Mouse (Mus musculus) neural tube, embryonic 11.5 days (tissue): ENCODE results near the gene Tor1aip2. TPM values are rescaled to one million over a fixed set of nuclear protein-coding genes. Genes with fewer than 3 reads are reported as not detected.
"Not testable (repeated sequence)": the region's sequence is repeated elsewhere in the genome, so short reads cannot be mapped to it uniquely, and the experiment has no call there.

Experiments
- ATAC-seq: fragments of 200-750 bp; cut with Nextera tagmentation; 2 replicates; pipeline ENCODE4 v1.8.0; 2017; ENCODE audit warnings: moderate number of reproducible peaks, mild to moderate bottlenecking, moderate TSS enrichment, moderate library complexity; ENCODE audit not compliant: insufficient read depth, low FRiP score, low TSS enrichment
- DNase-seq: peaks from one replicate; pipeline ENCODE4 v3.0.0-alpha.2; 2015; ENCODE audit warnings: low spot score
- H3K27ac ChIP-seq: fragments of 300-500 bp; sonication (generic); 2 replicates; pipeline ENCODE4 v1.5.1; 2014; ENCODE audit warnings: low read depth, mild to moderate bottlenecking, low read length
- H3K27me3 ChIP-seq: fragments of 300-500 bp; sonication (generic); 2 replicates; pipeline ENCODE4 v1.6.1; 2014; ENCODE audit warnings: mild to moderate bottlenecking, low read length, mixed read lengths; ENCODE audit not compliant: control insufficient read depth, insufficient read depth
- H3K36me3 ChIP-seq: fragments of 300-500 bp; sonication (generic); 2 replicates; pipeline ENCODE4 v1.6.1; 2014; ENCODE audit warnings: mild to moderate bottlenecking, low read length, moderate library complexity, mixed read lengths; ENCODE audit not compliant: control insufficient read depth, insufficient read depth
- H3K4me1 ChIP-seq: fragments of 300-500 bp; sonication (generic); 2 replicates; pipeline ENCODE4 v1.6.1; 2014; ENCODE audit warnings: low read length, mixed read lengths; ENCODE audit not compliant: control insufficient read depth, insufficient read depth
- H3K4me2 ChIP-seq: fragments of 300-500 bp; sonication (generic); 2 replicates; pipeline ENCODE4 v1.6.1; 2014; ENCODE audit warnings: low read depth, mild to moderate bottlenecking, moderate library complexity
- H3K4me3 ChIP-seq: fragments of 300-500 bp; sonication (generic); 2 replicates; pipeline ENCODE4 v1.5.1; 2014; ENCODE audit warnings: low read depth, low read length
- H3K9ac ChIP-seq: fragments of 300-500 bp; sonication (generic); 2 replicates; pipeline ENCODE4 v1.6.1; 2014; ENCODE audit warnings: mild to moderate bottlenecking, low read length
- H3K9me3 ChIP-seq: fragments of 300-500 bp; sonication (generic); 2 replicates; pipeline ENCODE4 v1.6.1; 2016; ENCODE audit warnings: low read length; ENCODE audit not compliant: control insufficient read depth
- WGBS: fragments of 180-500 bp; shearing (Covaris S2); extraction: QIAGEN DNeasy Blood & Tissue Kit; methylation state at CpG from one replicate; pipeline ENCODE4 v1.1.7; 2014; 5-methylcytosine and 5-hydroxymethylcytosine counted together
- polyA plus RNA-seq: library from polyadenylated mRNA; unstranded; fragments of >200 nt; fragmentation: Nextera tagmentation; extraction: Ambion mirVana; gene quantifications from 2 replicates; pipeline ENCODE4 v1.2.1, GENCODE M21; 2014

Gene Tor1aip2
- polyA plus RNA-seq, 1 experiment from 2014 or later, result 116 TPM

DNA sequence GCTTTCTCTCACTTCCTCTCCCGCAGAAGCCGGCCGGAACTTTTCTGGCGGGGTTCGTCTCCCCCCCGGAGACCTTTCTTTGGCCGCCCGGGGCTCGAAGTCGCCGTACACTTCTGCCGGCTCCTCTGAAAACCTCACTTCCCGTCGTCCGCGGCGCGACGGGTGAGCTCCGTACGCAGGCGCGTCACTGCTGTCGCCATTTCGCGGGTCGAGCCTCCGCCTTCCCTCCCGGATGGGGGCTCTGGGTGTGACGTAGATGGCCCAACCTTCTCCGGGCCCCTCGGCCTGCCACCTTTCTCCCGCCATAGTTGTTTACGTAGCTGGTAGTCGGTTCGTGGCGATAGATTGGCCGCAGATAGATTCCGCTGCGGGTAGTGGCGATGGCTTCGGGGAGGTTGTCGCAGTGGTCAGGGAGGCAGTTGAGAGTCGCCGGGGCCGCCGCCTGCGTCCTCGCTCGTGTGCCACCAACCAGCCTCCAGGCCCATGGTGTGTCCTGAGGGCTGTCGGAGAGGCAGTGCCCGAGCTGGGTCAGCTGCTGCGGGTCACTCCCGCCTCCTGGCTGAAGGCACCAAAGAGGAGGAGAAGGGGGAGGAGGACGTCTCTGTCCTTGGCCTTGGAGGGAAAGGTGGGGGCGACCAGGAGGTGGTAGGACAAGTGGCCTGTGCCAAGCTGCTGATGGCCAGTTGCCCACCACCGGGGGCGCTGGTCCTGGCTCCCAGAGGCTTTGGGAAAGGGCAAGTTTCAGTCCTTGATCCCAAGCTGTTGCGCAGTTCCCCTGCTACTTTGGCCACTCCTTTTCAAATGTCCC is 931 bp downstream of the Tor1aip2 start, which contains the start of gene Tor1aip1:
TSS of gene Tor1aip1 (minus strand) at position 551 of the 808 bp plus-strand sequence.
- peak within 1 kb of the TSS; percentile 98 for H3K27ac ChIP-seq
- peak within 1 kb of the TSS; percentile 65 for H3K4me3 ChIP-seq
- H3K27me3 ChIP-seq, result no peaks in the 10 kb centered on the region
- H3K9me3 ChIP-seq, result no peaks in the 10 kb centered on the region
- H3K4me2 ChIP-seq, result peak within 1 kb of the TSS; percentile 73
- WGBS, result under 1% methylated on average over 59 of the region's 59 CpGs
- peak within 1 kb of the TSS; percentile 91 for H3K9ac ChIP-seq
- H3K4me1 ChIP-seq, result peaks cover 5% of the 10 kb centered on the region
- DNase-seq (peak; percentile 98), ATAC-seq (peak; percentile 94)
- H3K36me3 ChIP-seq, result peaks cover 6% of the 10 kb centered on the region; the same call in 1 of the 2 replicates

DNA sequence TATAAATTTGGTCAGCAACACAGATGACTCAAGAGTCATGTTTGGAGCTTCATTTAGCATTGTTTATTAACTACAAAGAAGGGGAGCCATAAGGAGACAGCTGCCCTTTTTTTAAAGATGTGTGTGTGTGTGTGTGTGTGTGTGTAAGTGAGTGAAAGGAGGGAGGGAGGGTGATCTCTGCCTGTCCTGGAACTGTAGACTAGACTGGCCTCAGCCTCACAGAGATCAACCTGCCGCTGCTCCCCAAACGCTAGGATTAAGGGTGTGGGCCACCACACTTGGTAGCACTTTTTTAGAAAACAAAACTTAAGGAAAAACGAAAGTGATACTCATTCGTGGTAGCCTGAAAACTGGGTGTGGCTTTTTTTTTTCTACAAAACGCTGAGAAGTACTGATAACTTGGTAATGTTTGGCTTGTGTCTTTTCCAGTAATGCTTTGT is 2.0 kb downstream of the Tor1aip2 start:
- H3K9ac ChIP-seq, result no peak overlapping the region
- H3K4me1 ChIP-seq, result peaks cover 8% of the 10 kb centered on the region
- H3K27me3 ChIP-seq, result no peaks in the 10 kb centered on the region
- H3K4me2 ChIP-seq, result no peak overlapping the region
- no peak overlapping the region for H3K27ac ChIP-seq
- DNase-seq (no peak), ATAC-seq (no peak)
- H3K36me3 ChIP-seq, result peaks cover 6% of the 10 kb centered on the region; the same call in 1 of the 2 replicates
- WGBS, result 71% methylated on average over 5 of the region's 5 CpGs
- no peak overlapping the region for H3K4me3 ChIP-seq
- H3K9me3 ChIP-seq, result no peaks in the 10 kb centered on the region

DNA sequence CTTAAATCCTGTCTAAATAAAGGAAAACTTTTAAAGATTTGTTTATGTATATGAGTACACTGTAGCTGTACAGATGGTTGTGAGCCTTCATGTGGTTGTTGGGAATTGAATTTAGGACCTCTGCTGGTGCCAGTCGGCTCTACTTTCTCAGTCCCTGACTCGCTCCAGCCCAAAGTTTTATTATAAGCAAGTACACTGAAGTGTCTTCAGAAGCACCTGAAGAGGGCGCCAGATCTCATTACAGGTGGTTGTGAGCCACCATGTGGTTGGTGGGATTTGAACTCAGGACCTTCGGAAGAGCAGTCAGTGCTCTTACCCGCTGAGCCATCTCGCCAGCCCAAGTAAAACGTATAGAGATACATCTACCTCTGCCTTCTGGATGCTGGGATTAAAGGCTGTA is 4.8 kb downstream of the Tor1aip2 start:
- not testable (repeated sequence) for H3K4me1 ChIP-seq, H3K9me3 ChIP-seq, H3K27ac ChIP-seq, H3K4me2 ChIP-seq, DNase-seq, H3K4me3 ChIP-seq, H3K9ac ChIP-seq, ATAC-seq, H3K27me3 ChIP-seq, H3K36me3 ChIP-seq
- 69% methylated on average over 7 of the region's 7 CpGs for WGBS

GRCm38 (mm10) chr1:156040731-156041401 is 5.7 kb downstream of the Tor1aip2 start:
- peak overlapping the region; percentile 15; the same call in 1 of the 2 replicates for H3K9ac ChIP-seq
- H3K27ac ChIP-seq, result no peak overlapping the region
- peak overlapping the region; percentile 37 for H3K4me3 ChIP-seq
- peaks cover 5% of the 10 kb centered on the region; the same call in 1 of the 2 replicates for H3K4me1 ChIP-seq
- H3K27me3 ChIP-seq, result no peaks in the 10 kb centered on the region
- no peaks in the 10 kb centered on the region for H3K9me3 ChIP-seq
- WGBS, result 3% methylated on average over 22 of the region's 22 CpGs
- DNase-seq (peak; percentile 93), ATAC-seq (peak; percentile 82)
- peak overlapping the region; percentile 46 for H3K4me2 ChIP-seq
- H3K36me3 ChIP-seq, result no peaks in the 10 kb centered on the region

DNA sequence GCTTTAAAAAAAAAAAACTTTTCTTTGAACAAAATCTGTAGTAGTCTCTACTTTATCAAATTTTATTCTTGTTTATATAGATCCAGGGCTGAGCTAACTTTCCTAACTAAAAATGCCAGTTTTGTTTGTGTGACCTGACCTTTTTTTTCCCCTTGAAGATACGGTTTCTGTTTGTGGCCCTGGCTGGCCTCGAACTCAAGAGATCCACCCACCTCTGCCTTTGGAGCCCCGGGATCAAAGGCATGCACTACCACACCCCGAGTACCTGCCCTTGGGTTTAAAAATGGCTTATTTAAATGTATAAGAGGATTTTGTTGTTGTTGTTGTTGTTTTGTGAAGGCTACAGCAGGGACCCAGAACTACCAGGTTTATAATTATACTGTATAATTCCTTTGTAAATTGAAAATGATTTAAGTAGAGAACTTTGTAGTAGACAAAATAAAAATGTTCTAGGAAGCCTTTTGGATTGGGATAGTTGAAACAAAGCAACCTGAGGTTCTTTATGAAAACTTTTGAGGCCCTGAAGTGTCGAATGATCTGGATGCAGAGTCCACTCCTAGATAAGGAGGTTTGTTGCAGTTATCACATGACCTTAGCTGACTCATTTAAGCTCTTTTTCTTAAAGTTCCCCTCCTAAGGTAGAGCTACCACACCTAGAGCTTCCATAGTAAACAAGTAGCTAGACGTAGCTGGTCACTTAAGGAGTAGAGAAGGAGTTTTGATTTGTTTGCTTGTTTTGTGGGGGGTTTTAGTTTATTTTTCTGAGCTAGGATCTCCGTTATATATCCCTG is 6.4 kb downstream of the Tor1aip2 start:
- WGBS, result 48% methylated on average over 7 of the region's 7 CpGs
- Histone ChIP-seq H3K4me1 (peaks cover 5% of the 10 kb centered on the region; the same call in 1 of the 2 replicates), H3K9ac (no peak overlapping the region), H3K4me2 (peak overlapping the region; percentile 52), H3K9me3 (no peaks in the 10 kb centered on the region), H3K27ac (no peak overlapping the region), H3K36me3 (no peaks in the 10 kb centered on the region), H3K4me3 (peak overlapping the region; percentile 26), H3K27me3 (no peaks in the 10 kb centered on the region)
- DNase-seq (no peak), ATAC-seq (no peak)

DNA sequence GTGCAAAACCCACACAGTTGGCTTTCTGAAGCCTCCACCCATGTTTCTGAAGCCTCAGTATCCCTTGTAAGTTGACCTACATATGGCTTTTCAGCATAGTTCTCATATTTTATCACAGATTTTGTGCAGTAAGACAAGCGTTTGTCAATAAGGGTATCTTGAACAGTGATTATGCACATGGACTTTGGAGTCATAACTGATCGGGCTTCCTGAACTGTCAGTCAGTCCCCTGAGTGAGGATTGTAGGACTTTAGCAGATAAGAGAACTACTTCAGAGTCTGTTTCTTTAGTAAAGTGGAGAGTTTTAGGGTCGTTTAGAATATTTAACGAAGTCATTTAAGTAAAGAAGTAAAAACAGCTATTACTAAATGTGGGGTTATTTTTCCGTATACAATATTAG is 7.3 kb downstream of the Tor1aip2 start:
- no peaks in the 10 kb centered on the region for H3K36me3 ChIP-seq
- ATAC-seq (no peak), DNase-seq (no peak)
- H3K27ac ChIP-seq, result no peak overlapping the region
- 95% methylated on average over 5 of the region's 5 CpGs for WGBS
- no peak overlapping the region for H3K9ac ChIP-seq
- H3K4me2 ChIP-seq, result no peak overlapping the region
- H3K4me1 ChIP-seq, result peaks cover 5% of the 10 kb centered on the region; the same call in 1 of the 2 replicates
- H3K27me3 ChIP-seq, result no peaks in the 10 kb centered on the region
- H3K4me3 ChIP-seq, result no peak overlapping the region
- H3K9me3 ChIP-seq, result no peaks in the 10 kb centered on the region

GRCm38 (mm10) chr1:156043027-156043426 is 7.8 kb downstream of the Tor1aip2 start:
- no peak overlapping the region for H3K9ac ChIP-seq
- no peak overlapping the region for H3K4me2 ChIP-seq
- H3K27me3 ChIP-seq, result no peaks in the 10 kb centered on the region
- no peak overlapping the region for H3K4me3 ChIP-seq
- no peaks in the 10 kb centered on the region for H3K9me3 ChIP-seq
- WGBS, result 29% methylated on average over 4 of the region's 4 CpGs
- H3K4me1 ChIP-seq, result peaks cover 5% of the 10 kb centered on the region; the same call in 1 of the 2 replicates
- no peak overlapping the region for H3K27ac ChIP-seq
- ATAC-seq (no peak), DNase-seq (peak; percentile 63)
- no peaks in the 10 kb centered on the region for H3K36me3 ChIP-seq

GRCm38 (mm10) chr1:156044211-156044611 is 9.0 kb downstream of the Tor1aip2 start:
- Histone ChIP-seq H3K36me3 (no peaks in the 10 kb centered on the region), H3K4me3 (no peak overlapping the region), H3K4me2 (no peak overlapping the region), H3K27ac (no peak overlapping the region), H3K27me3 (no peaks in the 10 kb centered on the region), H3K9ac (no peak overlapping the region), H3K4me1 (peaks cover 5% of the 10 kb centered on the region; the same call in 1 of the 2 replicates), H3K9me3 (no peaks in the 10 kb centered on the region)
- WGBS, result 83% methylated on average over 5 of the region's 5 CpGs
- no peak for DNase-seq
- no peak for ATAC-seq
